Mouse (Mus musculus): ENCODE measurements around the gene Hcrt.
A peak's percentile ranks its signal among the peaks of the same experiment; 100 is the strongest.
"Not testable (repeated sequence)": the region's sequence is repeated elsewhere in the genome, so short reads cannot be mapped to it uniquely, and the experiment has no call there.

The Hcrt gene

GRCm38 (mm10) chr11:100762831-100763230 is at the start of gene Hcrt:
Hcrt (minus strand) TSS chr11:100762931.
- no peak for DNase-seq

DNA sequence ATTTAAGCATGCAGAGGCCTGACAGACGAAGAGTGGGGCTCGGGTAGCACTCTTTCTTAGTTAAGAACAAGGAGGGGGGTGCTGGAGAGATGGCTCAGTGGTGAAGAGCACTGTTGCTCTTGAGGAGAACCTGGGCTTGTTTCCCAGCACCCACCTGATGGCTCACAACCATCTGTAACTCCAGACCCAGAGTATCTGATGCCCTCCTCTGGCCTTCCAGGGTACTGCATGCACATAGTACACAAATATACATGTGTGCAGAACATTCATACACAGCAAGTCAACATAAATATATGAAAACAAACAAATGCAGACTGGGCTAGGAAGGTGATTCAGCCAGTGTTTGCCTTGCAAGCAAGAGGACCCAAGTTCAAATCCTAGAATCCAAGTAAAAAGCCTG is 48.4 kb upstream of the Hcrt start:
- DNase-seq = no peak

DNA sequence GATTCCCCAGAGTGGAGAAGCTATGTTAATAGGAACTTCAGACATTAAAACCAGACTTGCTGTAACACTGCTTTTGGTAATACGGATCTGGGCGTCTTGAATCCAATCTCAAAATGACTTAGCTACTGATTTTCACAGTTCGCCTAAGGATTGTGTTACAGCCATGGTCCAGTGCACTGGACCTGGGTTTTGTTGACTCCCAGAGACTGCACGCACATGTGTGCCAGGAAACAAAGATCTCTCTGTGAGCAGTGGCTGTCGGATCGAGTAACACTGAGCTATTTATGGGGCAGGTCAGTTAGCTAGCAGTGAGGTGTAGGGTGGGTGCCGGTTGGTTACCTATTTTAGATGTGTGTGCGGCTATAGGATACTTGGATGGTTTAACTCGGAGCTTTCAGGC is 47.8 kb upstream of the Hcrt start:
- DNase-seq = no peak

DNA sequence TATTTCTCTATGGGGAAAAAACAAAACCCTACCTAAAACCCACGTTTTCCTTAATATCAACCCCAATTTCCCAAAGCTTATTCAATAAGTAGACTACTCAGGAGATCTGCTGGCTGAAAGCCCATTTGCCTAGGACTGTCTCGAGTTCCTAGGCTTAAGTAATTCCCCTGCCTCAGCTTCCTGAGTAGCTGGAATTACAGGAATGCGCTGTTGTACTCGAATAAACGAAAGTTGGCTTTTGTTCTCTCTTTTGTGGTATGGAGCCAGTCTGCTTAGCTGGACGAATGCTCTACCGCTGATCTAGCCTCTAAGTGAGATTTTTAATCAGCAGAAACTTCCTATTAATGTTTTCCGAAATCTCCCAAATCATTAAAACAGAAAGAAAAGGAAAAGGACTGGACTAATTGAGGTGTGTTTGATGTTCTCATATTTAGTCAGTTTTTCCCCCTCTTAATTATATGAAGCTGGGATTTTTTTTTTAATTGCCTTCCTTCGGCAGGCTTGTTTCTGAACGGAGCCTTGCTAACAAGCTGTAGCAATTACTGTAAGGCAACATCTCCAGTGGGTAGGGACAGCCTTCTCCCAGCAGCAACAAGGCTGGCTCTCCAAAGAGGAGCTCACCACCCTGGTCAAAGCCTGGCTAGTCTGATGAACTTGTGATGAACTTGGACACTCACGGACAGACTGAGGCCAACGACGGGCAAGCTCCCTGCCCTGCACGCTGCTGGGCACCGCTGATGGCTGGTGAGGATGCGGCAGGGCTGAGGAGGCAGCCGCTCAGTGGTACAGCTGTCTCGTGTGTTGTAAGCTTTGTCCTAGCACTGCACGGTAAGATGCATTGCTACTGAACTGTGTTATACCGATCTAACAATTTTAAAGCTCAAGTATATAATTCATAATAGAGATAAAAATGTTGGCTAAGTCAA is 43.9 kb upstream of the Hcrt start:
- DNase-seq = no peak

DNA sequence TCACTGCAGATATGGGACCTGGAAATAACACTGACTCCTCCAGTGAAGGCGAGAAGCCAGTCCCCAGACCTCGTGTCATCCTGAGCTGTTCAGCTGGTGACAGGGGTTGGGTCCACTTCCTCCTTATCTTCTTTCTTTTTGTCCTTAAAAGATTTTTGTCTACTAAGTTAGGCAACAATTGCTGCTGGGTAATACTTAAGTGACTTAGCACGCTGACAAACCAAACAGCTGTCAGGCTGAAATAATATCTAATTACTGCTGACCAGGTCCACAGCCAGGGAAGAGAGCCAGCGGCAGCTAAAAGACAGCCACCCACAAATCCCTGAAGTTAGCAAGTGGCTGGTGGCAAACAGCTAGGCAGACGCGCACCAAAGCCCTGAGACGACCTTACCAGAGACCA is 42.8 kb upstream of the Hcrt start:
- no peak for DNase-seq

GRCm38 (mm10) chr11:100804409-100804808 is 41.7 kb upstream of the Hcrt start:
- no peak for DNase-seq

GRCm38 (mm10) chr11:100799426-100799825 is 36.7 kb upstream of the Hcrt start:
- no peak for DNase-seq

DNA sequence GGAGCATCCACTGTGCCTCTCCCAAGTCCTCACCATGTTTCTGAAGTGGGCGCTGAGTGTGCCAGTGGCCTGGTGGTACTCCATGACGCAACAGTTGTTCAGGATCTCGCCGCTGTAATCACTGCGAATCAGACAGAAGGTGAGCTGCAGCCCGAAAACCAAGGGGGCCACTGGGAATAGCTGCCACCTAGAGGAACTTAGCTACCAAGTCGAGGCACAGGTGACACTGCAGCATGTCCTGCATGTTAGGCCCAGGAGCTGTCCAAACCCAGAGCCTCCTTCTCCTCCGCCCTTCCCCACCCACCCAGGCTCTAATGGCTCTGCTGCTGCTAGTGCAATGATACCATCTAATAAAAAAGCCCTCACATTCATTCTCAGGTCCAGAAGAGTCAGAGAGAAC is 33.9 kb upstream of the Hcrt start:
- DNase-seq = no peak

- DNase-seq = no peak
Observed at GRCm38 (mm10) chr11:100795386-100795785, 32.7 kb upstream of the Hcrt start.

DNA sequence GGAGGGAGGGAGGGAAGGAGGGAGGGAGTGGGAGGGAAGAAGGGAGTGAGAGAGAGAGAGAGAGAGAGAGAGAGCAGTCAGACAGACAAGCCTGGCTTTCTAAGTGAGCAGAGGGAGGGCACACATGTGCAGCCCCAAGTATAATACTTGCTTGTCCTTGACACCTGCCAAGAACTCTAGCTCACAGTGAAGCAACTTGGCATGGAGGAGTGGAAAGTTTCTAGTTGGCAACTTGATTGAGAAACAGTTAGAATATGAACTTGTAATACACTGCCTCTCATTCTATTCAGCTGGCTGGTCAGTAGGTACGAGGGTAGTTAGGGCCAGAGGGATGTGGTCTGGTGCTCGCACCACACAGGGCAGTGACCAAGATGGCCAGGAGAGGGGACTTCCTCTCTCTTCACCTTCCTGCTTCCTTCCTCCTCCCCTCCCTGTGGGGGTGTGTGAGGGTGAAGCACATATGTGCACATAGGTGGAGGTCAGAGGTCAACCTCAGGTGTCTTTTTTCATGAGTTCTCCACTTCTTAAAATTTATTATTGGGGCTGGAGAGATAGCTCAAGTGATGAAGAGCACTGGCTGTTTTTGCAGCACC is 28.8 kb upstream of the Hcrt start:
- no peak for DNase-seq

DNA sequence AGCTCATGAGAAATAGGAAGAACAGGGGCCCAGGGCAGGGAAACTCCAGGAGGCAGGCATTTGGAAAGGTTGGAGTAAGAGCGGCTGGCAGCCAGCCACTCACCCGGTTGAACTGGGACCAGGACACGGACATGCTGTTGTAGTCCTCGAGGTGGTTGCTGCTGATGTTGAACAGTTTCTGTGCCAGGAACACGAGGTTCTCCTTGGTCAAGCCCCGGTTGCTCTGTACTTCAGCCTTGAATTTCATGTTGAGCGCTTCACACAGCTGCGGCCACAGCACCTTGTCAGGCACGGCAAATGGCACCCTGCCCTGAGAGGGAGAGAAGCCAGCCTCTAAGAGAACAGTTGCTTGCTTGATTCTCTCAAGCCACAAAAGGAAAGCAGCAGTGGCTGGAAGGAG is 27.9 kb upstream of the Hcrt start:
- DNase-seq = not testable (repeated sequence)

- no peak for DNase-seq
Observed at GRCm38 (mm10) chr11:100789702-100790101, 27.0 kb upstream of the Hcrt start.

GRCm38 (mm10) chr11:100785774-100786173 is 23.0 kb upstream of the Hcrt start:
- DNase-seq = no peak

- no peak for DNase-seq
Observed at GRCm38 (mm10) chr11:100784286-100784685, 21.6 kb upstream of the Hcrt start.

- DNase-seq = no peak
Observed at GRCm38 (mm10) chr11:100782568-100782967, 19.8 kb upstream of the Hcrt start.

- no peak for DNase-seq
Observed at GRCm38 (mm10) chr11:100781763-100782475, 19.2 kb upstream of the Hcrt start.

GRCm38 (mm10) chr11:100780247-100780646 is 17.5 kb upstream of the Hcrt start:
- DNase-seq = no peak

GRCm38 (mm10) chr11:100778069-100778468 is 15.3 kb upstream of the Hcrt start:
- DNase-seq = no peak

DNA sequence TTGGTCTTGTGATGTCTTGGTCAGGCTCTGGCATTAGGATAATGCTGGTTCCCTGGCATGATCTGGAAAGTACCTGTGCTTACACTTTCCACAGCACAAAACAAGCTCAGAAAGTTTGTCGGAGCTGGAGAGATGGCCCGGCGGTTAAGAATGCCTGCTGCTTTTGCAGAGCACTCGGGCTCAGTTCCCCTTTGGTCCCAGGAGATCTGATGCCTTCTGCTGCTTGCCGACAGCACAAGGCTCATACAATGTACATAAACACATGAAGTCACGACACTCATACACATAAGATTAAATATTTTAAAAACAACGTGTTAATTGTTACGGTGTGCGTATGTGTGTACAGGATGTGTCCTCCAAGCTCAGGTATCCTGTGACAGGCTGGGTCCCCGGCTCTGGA is 13.2 kb upstream of the Hcrt start:
- no peak for DNase-seq

GRCm38 (mm10) chr11:100774261-100774660 is 11.5 kb upstream of the Hcrt start:
- no peak for DNase-seq

DNA sequence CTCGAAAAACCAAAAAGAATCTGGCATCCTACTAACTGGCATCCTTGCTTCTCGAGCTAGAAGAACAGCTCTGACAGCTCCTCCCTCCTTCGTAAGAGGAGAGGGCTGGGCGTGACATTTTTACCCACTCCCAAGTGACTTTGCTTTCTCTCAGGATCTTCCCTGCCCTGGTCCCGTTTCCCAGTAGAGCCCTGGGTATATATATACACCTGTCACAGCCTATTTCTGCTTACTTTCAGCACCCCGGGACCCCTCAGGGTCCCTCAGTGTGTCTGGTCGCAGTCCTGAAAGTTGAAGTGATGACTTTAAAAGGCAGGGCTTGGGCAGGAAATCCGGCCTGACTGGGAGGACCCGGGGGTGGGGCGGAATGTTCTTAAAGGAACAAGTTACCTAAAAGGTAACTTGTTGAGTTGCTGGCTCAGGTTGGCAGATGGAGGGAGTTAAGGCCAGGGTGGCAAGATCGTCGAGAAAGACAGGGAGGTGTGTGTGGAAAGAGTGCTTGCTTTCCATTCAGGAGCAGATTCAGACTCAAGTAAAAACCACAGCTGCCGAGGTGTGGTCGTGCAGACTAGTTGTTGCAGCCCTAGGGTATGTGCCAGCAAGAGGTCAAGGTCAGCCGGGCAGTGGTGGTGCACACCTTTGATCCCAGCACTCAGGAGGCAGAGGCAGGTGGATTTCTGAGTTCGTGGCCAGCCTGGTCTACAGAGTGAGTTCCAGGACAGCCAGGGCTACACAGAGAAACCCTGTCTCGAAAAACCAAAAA is 8.1 kb upstream of the Hcrt start, which contains the start of gene Ghdc:
Ghdc (minus strand) TSS at position 312 of the 763 bp plus-strand sequence.
- peak; percentile 61 to 74 for DNase-seq

GRCm38 (mm10) chr11:100769980-100770379 is 7.2 kb upstream of the Hcrt start:
- DNase-seq = no peak

DNA sequence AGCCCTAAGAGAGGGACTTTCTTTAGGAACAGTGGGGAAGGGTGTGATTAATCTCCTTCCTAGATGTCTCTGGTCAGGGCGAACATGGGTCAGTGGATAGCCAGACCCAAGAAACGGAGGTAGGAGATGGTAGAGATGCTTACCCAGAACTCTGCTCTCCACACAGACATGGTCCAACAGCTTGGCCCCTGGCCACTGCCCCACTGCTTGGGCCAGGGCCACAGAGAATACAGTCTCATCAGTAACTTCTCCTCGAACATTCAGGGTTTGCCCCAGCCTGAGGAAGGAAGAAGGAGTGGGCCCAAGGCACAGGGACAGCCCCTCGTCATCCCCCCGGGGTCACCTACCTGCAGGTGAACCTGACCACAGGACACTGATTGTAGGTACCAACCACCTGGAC is 5.1 kb upstream of the Hcrt start:
- no peak for DNase-seq

Data from thymus, adult 18-20 months (tissue).